9 mouse cellular contexts compared by ENCODE assay signal in the genomic region with DNA sequence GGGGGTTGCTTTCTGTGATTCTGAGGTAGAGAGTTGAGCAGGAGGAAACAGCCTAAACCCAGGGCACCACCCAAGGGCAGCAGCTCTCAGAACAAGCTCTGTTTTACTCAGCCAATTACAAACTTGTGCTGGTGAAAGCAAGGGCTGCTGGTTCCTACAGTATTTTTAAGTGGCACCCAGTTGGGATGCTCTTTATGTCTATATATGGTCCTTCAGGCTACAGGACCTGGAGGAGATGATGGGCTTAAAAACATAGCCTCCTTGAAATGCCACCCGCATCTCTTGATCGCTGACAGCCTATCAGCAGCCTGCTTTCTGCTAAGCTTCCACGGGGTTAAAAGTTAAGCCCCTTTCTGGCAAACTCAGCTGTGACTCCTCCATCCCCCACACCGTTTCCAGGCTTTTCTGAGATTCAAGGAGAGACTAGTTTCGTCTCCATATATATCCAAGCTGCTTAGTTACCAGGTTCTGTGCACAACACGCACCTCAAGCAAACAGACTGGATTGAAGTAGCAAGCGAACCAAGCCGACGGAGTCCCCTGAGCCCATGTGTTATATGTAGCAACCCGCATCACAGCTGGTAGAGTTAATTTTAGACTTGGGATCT. TPM values are rescaled to one million over a fixed set of nuclear protein-coding genes. Genes with fewer than 3 reads are reported as not detected.
A peak's percentile ranks its signal among the peaks of the same experiment; 100 is the strongest.
DNase-seq lines count a peak whose midpoint lies in the region; ATAC-seq lines count a peak whose summit lies in the region.
"Had no signal": no experiment of that assay in that cellular context is flagged by ENCODE, and none has a peak within 500 bp of the region (broad histone marks: within the 10 kb centered on the region; RNA-seq: fewer than 3 reads in every experiment).

No protein-coding gene starts in this region.

- no peaks in the 10 kb centered on the region for H3K27me3 ChIP-seq in kidney, embryonic 15.5 days
- no peaks in the 10 kb centered on the region for H3K27me3 ChIP-seq in embryonic facial prominence, embryonic 10.5 days (replicated peaks; ENCODE audit: low read depth, poor library complexity, severe bottlenecking)
- H3K27me3 ChIP-seq: hindbrain, embryonic 15.5 days had no signal

- no peak overlapping the region for H3K4me3 ChIP-seq in kidney, embryonic 15.5 days (replicated peaks)
- no peak overlapping the region for H3K4me3 ChIP-seq in embryonic facial prominence, embryonic 10.5 days
- H3K4me3 ChIP-seq: hindbrain, embryonic 15.5 days had no signal

- no peak overlapping the region for H3K9ac ChIP-seq in kidney, embryonic 15.5 days
- H3K9ac ChIP-seq: hindbrain, embryonic 15.5 days had no signal

- H3K4me1 ChIP-seq in kidney, embryonic 15.5 days, result no peaks in the 10 kb centered on the region
- H3K4me1 ChIP-seq in embryonic facial prominence, embryonic 10.5 days, result peaks cover 28% of the 10 kb centered on the region
- H3K4me1 ChIP-seq: hindbrain, embryonic 15.5 days had no signal

- no peaks in the 10 kb centered on the region for H3K36me3 ChIP-seq in kidney, embryonic 15.5 days
- no peaks in the 10 kb centered on the region for H3K36me3 ChIP-seq in embryonic facial prominence, embryonic 10.5 days (replicated peaks)
- H3K36me3 ChIP-seq: hindbrain, embryonic 15.5 days had no signal

- DNase-seq in kidney, postnatal 14 days, result peak; percentile 5
- peak; percentile 48 for DNase-seq in embryonic facial prominence, embryonic 10.5 days (ENCODE audit: low spot score)
- DNase-seq in heart, postnatal 4 days, result peak; percentile 49
- DNase-seq in right cerebral cortex, adult 18-20 months, result peak; percentile 8
- DNase-seq in cerebellum, adult 9-11 months, result no peak
- DNase-seq in thymus, adult 18-20 months, result no peak
- DNase-seq in adrenal gland, adult (ENCODE audit: inconsistent age in 2 of 2, low spot score in 1 of 2), result no peak

- ATAC-seq in kidney, embryonic 15.5 days (replicated peaks; ENCODE audit: low FRiP score), result no peak

- no peak overlapping the region for H3K27ac ChIP-seq in kidney, embryonic 15.5 days
- H3K27ac ChIP-seq in embryonic facial prominence, embryonic 10.5 days (replicated peaks), result peak overlapping the region; percentile 30; the same call in 1 of the 2 replicates
- H3K27ac ChIP-seq: hindbrain, embryonic 15.5 days had no signal

- H3K4me2 ChIP-seq in kidney, embryonic 15.5 days, result no peak overlapping the region
- H3K4me2 ChIP-seq: hindbrain, embryonic 15.5 days had no signal

- 43% methylated on average over 10 of the region's 10 CpGs for WGBS in kidney, embryonic 15.5 days
- WGBS in embryonic facial prominence, embryonic 10.5 days, result 27% methylated on average over 10 of the region's 10 CpGs

- no peaks in the 10 kb centered on the region for H3K9me3 ChIP-seq in kidney, embryonic 15.5 days (replicated peaks)
- H3K9me3 ChIP-seq in embryonic facial prominence, embryonic 10.5 days, result no peaks in the 10 kb centered on the region
- H3K9me3 ChIP-seq: hindbrain, embryonic 15.5 days had no signal

RNA-seq across cellular contexts. Expression of a gene that starts 8.9 kb away (rescaled TPM):
- 10.1 and 12.1 TPM in 2 replicates for polyA plus RNA-seq in kidney, embryonic 15.5 days (2015; fragmentation: Nextera tagmentation; extraction: Ambion mirVana)
- polyA plus RNA-seq in embryonic facial prominence, embryonic 10.5 days (2016; fragmentation: Nextera tagmentation; extraction: Ambion mirVana), result 12.5 and 13.2 TPM in 2 replicates
- total RNA-seq in heart, postnatal 4 days (2021), result 10 to 100 TPM; 66.7 to 71.6 TPM

RNA-seq across cellular contexts. Expression of a gene that starts 35.8 kb away (rescaled TPM):
- 57.8 and 61.0 TPM in 2 replicates for polyA plus RNA-seq in kidney, embryonic 15.5 days (2015; fragmentation: Nextera tagmentation; extraction: Ambion mirVana)
- polyA plus RNA-seq in embryonic facial prominence, embryonic 10.5 days (2016; fragmentation: Nextera tagmentation; extraction: Ambion mirVana), result 69.1 and 73.2 TPM in 2 replicates
- total RNA-seq in heart, postnatal 4 days (2021), result 100 to 1,000 TPM; 180 to 186 TPM

RNA-seq across cellular contexts. Expression of a gene that starts 53.1 kb away (rescaled TPM):
- 47.1 and 48.3 TPM in 2 replicates for polyA plus RNA-seq in kidney, embryonic 15.5 days (2015; fragmentation: Nextera tagmentation; extraction: Ambion mirVana)
- polyA plus RNA-seq in embryonic facial prominence, embryonic 10.5 days (2016; fragmentation: Nextera tagmentation; extraction: Ambion mirVana), result 93.2 and 97.1 TPM in 2 replicates
- 10 to 100 TPM; 15.6 to 17.0 TPM for total RNA-seq in heart, postnatal 4 days (2021)

Comparison
In these comparisons a context has a peak if more than half of its experiments do, and no peak if none do; other contexts are left out.
1. DNase-seq: peak in kidney, postnatal 14 days (single experiment), embryonic facial prominence, embryonic 10.5 days (single experiment), heart, postnatal 4 days (single experiment) and right cerebral cortex, adult 18-20 months (single experiment); none in cerebellum, adult 9-11 months (single experiment), thymus, adult 18-20 months (0 of 2) and adrenal gland, adult (0 of 2).